Mouse (Mus musculus) mesoderm, embryonic 11.5 days (tissue): ENCODE results near the gene Adamts3.
A peak's percentile ranks its signal among the peaks of the same experiment; 100 is the strongest.

Experiments used
- DNase-seq: peaks from one replicate; pipeline ENCODE4 v3.0.0-alpha.2; 2012; ENCODE audit warnings: low read depth, low spot score

The Adamts3 gene

GRCm38 (mm10) chr5:89711116-89711859, 171.8 kb downstream of the Adamts3 start:
- no peak for DNase-seq

GRCm38 (mm10) chr5:89709459-89709858, 173.7 kb downstream of the Adamts3 start:
- DNase-seq = no peak

GRCm38 (mm10) chr5:89704264-89704663, 178.9 kb downstream of the Adamts3 start:
- peak; percentile 10 for DNase-seq

DNA sequence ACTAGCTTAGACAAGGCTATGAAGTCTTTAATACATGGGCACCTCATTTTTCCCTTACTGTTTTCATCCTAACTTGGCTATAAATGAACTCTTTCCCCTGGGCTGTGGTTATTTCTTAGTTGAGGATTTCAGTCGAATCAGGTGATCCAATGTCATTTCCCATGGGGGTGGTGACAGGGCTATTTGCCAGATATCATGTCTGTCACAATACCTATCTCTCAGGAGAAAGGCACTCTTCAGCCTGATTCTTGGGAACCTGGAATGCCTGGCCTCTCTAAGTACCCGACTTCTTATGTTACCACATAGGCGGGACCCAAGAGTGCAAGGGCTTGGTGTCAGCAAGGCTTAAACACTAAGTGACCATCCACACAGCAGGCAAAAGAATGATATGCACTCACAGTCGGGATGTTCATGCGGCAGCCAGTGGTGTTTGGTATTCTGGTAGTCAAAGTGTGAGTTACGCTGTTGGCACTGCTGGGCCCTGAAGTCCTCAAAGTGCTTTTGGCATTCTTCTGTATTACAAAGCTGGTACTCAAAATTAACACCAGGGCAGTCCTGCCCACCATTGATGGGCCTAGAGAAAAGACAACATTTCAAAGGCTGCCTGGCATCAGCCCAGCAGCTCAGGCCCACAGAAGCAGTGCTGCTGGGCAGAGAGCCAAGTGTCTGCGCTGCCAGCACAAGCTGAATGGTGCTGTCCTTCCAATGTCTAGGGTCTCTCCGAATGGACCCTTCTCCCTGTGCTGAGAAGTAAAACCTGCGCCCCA, 181.7 kb downstream of the Adamts3 start:
- no peak for DNase-seq

GRCm38 (mm10) chr5:89687826-89688225, 195.3 kb downstream of the Adamts3 start:
- no peak for DNase-seq

GRCm38 (mm10) chr5:89679871-89680536, 203.1 kb downstream of the Adamts3 start:
- DNase-seq = peak; percentile 65

GRCm38 (mm10) chr5:89678148-89678547, 205.0 kb downstream of the Adamts3 start:
- no peak for DNase-seq

GRCm38 (mm10) chr5:89674066-89674848, 208.9 kb downstream of the Adamts3 start:
- no peak for DNase-seq

DNA sequence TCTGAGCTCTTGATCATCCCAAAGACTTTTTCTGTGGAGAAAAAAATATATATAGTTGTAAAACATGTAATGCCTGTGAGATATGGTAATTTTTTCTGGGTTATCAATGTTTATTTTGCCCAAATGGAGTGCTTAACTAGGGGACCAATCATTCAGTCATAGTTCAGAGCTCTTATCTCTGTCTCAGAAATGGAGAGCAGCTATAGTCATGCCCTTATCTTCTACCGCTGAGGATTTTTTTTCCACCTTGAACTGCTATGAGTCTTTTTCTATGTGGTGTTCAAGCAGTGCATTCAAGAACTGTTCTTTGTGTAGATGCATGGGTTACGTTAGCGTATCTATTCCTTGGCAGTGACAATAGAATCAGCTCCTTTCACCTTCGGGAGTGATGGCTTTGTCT, 210.2 kb downstream of the Adamts3 start:
- no peak for DNase-seq

- no peak for DNase-seq
Observed at GRCm38 (mm10) chr5:89654327-89654726, 228.8 kb downstream of the Adamts3 start.

DNA sequence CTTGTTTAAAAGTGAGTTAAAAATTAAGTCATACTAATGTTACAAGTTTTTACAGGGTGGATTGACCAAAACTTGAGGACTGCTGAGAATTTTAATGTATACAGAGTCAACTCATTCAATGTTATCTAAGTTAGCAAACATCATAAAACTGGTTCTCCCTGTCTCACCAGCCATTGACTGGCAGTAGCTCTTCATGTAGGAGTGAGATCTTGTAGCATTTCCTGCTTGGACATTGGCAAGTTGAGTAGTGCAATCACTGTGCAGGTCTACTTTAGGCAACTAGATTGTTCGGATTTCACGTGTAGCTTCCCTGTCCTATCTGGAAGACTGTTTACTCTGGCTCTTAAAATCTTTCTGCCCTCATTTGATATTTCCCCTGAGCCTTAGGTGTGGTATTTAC, 229.3 kb downstream of the Adamts3 start:
- no peak for DNase-seq

- DNase-seq = no peak
Observed at GRCm38 (mm10) chr5:89646940-89647339, 236.2 kb downstream of the Adamts3 start.

GRCm38 (mm10) chr5:89635434-89635833, 247.7 kb downstream of the Adamts3 start:
- DNase-seq = no peak

DNA sequence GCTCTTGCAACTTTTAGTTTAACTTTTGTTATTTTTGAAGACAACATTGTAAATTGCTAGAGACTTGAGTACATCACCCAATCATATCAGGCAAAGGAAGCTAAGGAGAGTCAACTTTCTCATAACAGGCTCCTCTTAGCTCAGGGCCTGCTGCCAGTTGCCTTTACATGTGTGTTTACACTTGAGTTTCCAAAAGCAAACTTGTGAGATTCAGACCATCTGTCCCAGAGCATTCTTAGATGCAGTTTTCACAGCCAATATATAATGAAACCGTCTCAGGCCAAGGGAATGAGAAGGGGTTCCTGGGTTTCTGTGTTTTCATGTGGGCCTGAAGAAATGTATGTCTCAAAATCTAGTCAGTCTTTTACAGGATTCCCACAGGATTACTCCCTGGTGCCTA, 251.5 kb downstream of the Adamts3 start:
- DNase-seq = no peak
